Mouse (Mus musculus) gastrocnemius, postnatal 4 days (tissue): ENCODE data around the gene Tmem185b. TPM values are rescaled to one million over a fixed set of nuclear protein-coding genes. Genes with fewer than 3 reads are reported as not detected.
A peak's percentile ranks its signal among the peaks of the same experiment; 100 is the strongest.

ENCODE experiments used
- DNase-seq, 2 experiments: peaks; one replicate each; pipeline ENCODE4 v3.0.0; 2021 to 2022; ENCODE audit warnings: low spot score in 2 of 2, mixed read lengths in 2 of 2
- long read RNA-seq, 2 experiments: library from polyadenylated mRNA; stranded (forward); transcript quantifications; one replicate each; pipeline ENCODE4 v2.0.0; 2021
- total RNA-seq, 2 experiments: library from RNA; stranded (reverse); gene quantifications; 2 replicates each; pipeline ENCODE4 v1.2.3; 2021

Tmem185b gene
- total RNA-seq, result 1 to 10 TPM; 9.0 to 9.2 TPM
- long read RNA-seq, experiment 1, transcript Tmem185b-202 (1 exons, 2,824 nt), result major isoform, 18 of 19 reads
- long read RNA-seq, experiment 1, partial matches to known transcripts, result 0 of 19 reads
- long read RNA-seq, experiment 1, other reads (novel, unspliced or antisense), result 0 of 19 reads
- long read RNA-seq, experiment 2, transcript Tmem185b-202 (1 exons, 2,824 nt), result major isoform, 17 of 17 reads
- long read RNA-seq, experiment 2, partial matches to known transcripts, result 0 of 17 reads
- long read RNA-seq, experiment 2, other reads (novel, unspliced or antisense), result 0 of 17 reads

- peak; percentile 94 to 96 for DNase-seq
Measured at GRCm38 (mm10) chr1:119525689-119526591, at the start of gene Tmem185b. TSS of gene Tmem185b (plus strand) at chr1:119526160.

- DNase-seq, result no peak
Measured at GRCm38 (mm10) chr1:119476905-119477353, 49.0 kb upstream of the Tmem185b start.

DNA sequence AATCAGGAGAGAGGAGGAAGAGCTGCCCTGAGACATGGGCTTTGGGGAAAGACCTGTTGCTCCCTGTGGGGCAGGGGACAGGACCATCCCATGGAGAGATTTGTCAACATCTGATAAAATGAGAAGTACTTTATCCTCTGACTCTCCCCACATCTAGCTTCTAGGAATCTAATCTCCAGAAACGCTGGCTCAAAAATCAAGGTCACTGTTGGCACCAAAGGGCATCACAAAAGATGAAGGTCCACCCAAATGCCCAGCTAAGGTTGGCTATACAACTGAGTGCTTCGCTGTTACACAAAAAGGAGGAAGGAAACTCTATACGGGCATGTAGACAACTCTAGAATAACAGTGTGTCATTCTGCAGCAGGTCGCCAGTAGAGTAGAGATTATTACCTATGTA, 46.3 kb upstream of the Tmem185b start:
- DNase-seq, result no peak

DNA sequence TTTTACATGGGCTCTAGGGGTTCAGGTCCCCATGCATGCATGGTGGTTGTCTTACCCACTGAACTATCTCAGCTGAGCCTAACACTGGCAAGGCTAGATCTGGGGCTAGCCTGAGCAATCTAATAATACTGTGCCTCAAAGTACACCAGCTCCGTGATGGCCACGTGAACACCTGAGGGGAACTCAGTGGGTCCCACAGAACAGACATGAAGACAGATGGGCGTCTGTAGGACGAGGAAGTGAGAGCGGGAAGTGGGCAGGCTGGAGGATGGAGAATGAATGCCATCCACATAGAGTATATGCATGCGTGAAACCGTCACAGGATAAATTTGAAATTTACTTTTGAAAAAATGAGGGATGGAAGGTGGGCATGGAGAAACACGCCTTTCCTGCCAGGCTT, 45.3 kb upstream of the Tmem185b start:
- no peak for DNase-seq

- no peak for DNase-seq
Measured at GRCm38 (mm10) chr1:119481205-119481932, 44.6 kb upstream of the Tmem185b start.

- DNase-seq, result no peak
Measured at GRCm38 (mm10) chr1:119482891-119483290, 43.1 kb upstream of the Tmem185b start.

DNA sequence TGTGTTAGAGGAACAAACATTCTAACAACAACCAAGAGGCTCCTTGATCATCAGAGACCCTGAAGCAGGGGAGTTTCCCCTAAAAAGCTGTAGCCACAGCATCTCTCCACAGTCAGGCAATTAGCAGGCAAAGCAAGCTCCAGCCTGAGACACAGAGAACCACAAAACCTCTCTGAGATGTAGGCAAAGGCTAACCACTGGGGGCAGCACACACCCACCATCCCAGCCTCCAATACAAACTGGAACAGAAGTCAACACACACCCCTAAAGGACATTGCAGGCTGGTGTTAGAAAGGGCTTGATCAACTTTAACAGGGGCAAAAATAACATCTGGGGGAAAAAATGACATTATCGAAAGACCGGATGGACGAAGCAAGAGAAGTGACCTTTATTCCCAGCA, 41.5 kb upstream of the Tmem185b start:
- no peak for DNase-seq

DNA sequence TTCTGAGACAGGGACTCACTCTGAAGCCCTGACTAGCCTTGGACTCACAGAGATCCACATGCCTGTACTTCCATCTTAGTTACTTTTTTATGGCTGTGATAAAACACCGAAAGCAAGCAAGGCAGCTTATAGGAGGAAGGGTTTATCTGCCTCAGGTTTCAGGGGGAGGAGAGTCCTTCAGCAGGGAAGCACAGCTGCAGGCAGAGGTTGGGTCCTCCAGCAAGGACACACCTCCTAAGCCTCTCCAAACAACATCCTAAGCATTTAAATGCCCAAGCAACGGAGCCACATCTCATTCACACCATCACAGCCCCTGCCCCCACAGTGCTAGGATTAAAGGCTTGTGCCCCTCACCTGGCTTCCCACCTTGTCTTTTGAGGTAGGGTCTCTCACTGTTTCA, 40.1 kb upstream of the Tmem185b start:
- no peak for DNase-seq

DNA sequence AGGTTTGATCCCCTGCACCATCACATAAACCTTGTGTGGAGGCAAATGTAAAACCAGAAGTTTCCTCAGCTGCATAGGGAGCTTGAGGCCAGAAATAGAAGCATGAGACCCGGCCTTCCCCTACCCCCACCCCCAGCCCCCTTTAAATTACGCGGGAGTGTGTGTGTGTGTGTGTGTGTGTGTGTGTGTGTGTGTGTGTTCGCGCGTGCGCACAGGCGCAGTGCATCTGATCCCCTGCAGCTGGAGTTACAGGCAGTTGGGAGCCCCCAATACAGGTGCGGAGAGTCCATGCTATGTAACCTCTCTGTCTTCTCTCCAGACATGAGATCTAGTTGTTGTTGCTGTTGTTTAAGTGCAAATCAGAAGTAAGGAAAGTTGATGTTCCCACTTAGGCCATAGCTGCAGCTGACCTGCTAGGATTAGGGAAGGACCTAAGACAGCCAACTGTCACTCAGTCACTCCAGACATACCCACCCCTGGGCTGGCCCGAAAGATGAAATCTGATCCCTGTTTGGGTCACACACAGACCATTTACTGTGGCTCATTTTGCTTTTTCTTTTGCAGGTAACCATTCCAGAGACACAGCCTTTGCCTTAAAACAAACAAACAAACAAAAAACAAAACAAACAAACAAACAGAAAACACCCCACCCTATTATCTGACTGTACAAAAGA, 37.9 kb upstream of the Tmem185b start:
- no peak for DNase-seq

DNA sequence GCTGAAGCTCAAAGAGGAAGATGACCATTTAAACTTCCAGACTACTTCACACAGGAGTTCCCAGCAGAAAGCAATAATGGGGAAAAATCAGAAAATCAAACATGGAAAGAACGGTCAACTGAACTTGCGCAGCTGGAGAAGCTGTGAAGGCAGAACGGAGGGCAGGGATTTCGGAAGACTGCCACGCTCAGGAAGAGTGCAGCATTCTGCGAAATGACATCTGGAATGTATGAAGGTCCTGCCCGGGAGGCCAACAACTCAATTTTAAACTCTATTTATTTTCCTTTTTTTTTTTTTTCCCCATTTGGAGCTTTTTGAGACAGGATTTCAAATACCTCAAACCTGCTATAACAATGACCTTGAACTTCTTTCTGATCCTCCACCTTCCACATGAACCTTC, 35.2 kb upstream of the Tmem185b start:
- DNase-seq, result no peak

GRCm38 (mm10) chr1:119492097-119492496, 33.9 kb upstream of the Tmem185b start:
- peak; percentile 53 to 73 for DNase-seq

GRCm38 (mm10) chr1:119492505-119492904, 33.5 kb upstream of the Tmem185b start:
- DNase-seq, result no peak

- DNase-seq, result peak in 1 of 2 experiments; percentile 59
Measured at GRCm38 (mm10) chr1:119494024-119494711, 31.8 kb upstream of the Tmem185b start.

DNA sequence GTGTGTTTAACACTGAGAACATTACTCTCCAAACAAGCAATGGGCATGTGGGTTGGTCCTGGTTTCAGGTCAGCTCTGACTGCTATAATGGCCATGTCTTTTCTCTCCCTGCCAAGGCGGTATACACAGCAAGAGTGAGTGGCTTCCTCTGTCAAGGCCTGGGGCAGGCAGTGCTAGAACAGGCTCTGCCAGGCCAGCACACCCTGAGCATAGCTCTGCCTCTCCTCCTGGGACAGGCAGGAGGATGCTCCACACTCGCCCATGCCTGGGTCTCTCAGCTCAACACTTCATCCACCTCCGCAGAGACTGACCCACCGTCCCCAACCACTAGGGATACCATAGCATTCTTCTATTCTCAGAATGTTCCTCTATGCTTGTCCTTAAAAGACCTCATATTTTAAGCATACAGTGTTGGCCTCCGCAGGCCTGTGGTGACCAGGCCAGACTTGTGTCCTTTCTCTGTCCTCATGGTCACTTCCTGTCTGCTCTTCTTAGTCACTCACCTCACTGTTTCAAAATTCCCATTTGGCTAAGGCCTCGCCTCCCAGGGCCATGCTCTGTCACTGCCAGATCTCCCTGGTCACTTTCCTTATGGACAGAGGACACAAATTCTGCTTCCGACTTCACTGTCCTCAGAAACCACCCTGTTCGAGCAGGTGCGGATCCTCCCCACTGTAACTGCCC, 31.1 kb upstream of the Tmem185b start:
- DNase-seq, result no peak

DNA sequence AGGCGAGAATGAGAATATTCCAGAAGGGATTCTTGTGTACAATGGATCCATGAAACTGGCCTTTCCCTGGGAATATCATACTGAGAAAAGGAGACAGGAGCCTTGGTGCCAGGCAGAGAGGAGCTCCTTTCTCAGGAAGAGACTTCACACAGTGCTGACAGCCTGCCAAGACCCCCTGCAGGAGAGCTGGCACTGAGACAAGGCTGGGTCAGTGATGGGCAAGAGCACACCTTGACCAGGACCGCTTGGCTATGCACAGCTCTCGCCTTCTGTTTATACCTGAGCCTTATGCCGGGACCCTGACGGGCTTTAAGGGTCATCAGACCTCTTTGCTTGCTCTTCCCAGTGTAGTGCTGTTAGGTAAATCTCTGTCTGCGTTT, 30.6 kb upstream of the Tmem185b start:
- DNase-seq, result no peak

DNA sequence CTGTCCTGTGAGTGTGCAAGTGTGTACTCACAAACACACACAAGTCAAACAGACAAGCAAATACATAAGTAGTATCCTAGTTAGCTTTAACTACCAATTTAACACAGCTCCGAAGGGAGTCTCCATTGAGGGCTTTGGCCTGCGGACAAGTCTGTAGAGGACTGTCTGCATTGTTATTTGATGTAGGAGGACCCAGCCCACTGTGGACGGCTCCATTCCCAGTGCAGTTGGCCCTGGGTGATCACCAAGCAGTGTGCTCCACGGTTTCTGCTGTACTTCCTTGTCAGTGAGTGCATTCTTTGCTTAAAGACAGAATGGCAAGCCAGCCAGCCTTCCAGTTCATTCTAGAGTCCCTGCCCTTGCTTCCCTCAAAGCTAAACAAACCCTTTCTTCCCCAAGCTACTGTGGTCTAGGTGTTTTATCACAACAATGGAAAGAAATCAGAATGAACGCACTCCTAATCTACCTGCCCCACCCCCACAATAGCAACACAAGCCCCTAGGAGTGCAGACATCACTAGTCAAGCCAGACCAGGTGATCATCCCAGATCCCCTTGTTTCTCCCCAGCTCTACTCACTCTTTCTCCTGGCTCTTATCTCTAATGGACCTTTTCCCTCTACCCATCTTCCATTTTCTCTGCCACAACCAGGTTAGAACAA, 28.5 kb upstream of the Tmem185b start:
- no peak for DNase-seq

DNA sequence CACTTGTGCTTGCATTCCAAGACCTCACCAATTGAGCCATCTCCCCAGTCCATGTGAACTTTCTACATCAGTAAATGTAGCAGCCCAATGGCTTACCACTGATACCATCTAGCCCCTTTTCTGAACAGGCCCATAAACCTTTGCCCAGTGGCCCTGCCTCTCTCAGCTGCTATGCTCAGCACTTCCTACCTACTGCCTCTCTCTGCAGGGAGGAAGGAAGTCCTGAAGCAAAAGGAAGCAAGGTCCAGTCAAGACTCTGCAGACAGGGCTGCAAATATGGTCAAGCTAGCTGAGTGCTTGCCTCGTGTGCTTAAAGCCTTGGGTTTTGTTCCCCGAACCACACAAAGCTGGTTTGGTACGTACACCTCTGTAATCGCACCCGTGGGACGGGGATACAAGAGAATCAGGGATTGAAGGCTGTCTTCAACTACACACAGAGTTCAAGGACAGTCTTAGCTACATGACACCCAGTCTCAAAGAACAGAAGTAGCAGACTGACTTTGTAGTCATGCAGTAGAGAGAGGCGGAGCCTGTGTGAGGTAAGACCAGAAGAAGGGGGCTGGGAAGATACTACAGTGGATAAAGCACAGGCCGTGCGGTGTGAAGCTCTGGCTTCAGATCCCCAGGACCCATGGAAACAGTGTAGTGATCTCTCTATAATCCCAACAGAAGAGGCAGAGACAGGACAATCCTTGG, 27.3 kb upstream of the Tmem185b start:
- DNase-seq, result no peak

- no peak for DNase-seq
Measured at GRCm38 (mm10) chr1:119499456-119499855, 26.5 kb upstream of the Tmem185b start.

DNA sequence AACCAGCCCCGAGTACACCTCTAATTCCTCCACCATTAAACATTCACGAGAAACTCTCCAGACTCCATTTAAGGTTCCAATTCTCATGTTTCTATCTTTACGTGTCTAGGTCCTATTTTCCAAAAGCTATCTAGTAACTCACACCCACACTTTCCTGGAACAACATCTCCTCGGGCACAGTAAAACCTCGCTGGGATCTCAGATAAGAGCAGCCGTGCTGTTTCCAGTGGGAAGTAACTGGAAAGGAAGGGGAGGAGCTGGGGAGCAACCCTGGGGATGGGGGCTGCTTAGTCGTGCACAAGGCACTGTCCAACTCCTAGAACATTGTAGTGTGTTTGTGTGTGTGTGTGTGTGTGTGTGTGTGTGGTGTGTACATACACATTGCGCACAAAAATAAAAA, 24.1 kb upstream of the Tmem185b start:
- DNase-seq, result no peak
